Comparison of ENCODE assay signal across 9 mouse cellular contexts in genomic region chr8:77276827-77277226, GRCm38 (mm10).
A peak's percentile ranks its signal among the peaks of the same experiment; 100 is the strongest.
DNase-seq lines count a peak whose midpoint lies in the region; ATAC-seq lines count a peak whose summit lies in the region.
"Had no signal": no experiment of that assay in that cellular context is flagged by ENCODE, and none has a peak within 500 bp of the region (broad histone marks: within the 10 kb centered on the region; RNA-seq: fewer than 3 reads in every experiment).

No protein-coding gene starts in this region.

- H3K4me2 ChIP-seq in stomach, embryonic 15.5 days = no peak overlapping the region
- no peak overlapping the region for H3K4me2 ChIP-seq in forebrain, embryonic 14.5 days (ENCODE audit: low read length)
- H3K4me2 ChIP-seq in midbrain, embryonic 13.5 days (replicated peaks) = no peak overlapping the region
- H3K4me2 ChIP-seq: liver, embryonic 15.5 days had no signal

- H3K27ac ChIP-seq in stomach, embryonic 15.5 days = no peak overlapping the region
- H3K27ac ChIP-seq in forebrain, embryonic 14.5 days (ENCODE audit: low read depth, low read length) = no peak overlapping the region
- no peak overlapping the region for H3K27ac ChIP-seq in midbrain, embryonic 13.5 days
- H3K27ac ChIP-seq: liver, embryonic 15.5 days had no signal

- H3K36me3 ChIP-seq in stomach, embryonic 15.5 days = peaks cover 3% of the 10 kb centered on the region; the same call in 1 of the 2 replicates
- H3K36me3 ChIP-seq in forebrain, embryonic 14.5 days (ENCODE audit: control insufficient read depth, insufficient read depth, low read length) = no peaks in the 10 kb centered on the region
- no peaks in the 10 kb centered on the region for H3K36me3 ChIP-seq in midbrain, embryonic 13.5 days
- H3K36me3 ChIP-seq: liver, embryonic 15.5 days had no signal

- 77% methylated on average over 10 of the region's 10 CpGs for WGBS in stomach, embryonic 15.5 days
- 85% methylated on average over 10 of the region's 10 CpGs for WGBS in forebrain, embryonic 14.5 days
- 90% methylated on average over 10 of the region's 10 CpGs for WGBS in midbrain, embryonic 13.5 days

- H3K4me1 ChIP-seq in stomach, embryonic 15.5 days = no peaks in the 10 kb centered on the region
- H3K4me1 ChIP-seq in forebrain, embryonic 14.5 days (ENCODE audit: control insufficient read depth, insufficient read depth, low read length) = no peaks in the 10 kb centered on the region
- H3K4me1 ChIP-seq in midbrain, embryonic 13.5 days (replicated peaks) = no peaks in the 10 kb centered on the region
- H3K4me1 ChIP-seq: liver, embryonic 15.5 days had no signal

- DNase-seq in ovary, postnatal 14 days (ENCODE audit: low spot score) = peak; percentile 24
- DNase-seq in ovary, postnatal 10 days (ENCODE audit: low spot score) = no peak
- peak; percentile 73 for DNase-seq in heart, adult 8-10 months (ENCODE audit: low spot score)
- DNase-seq in kidney, postnatal 14 days = peak; percentile 65
- no peak for DNase-seq in forebrain, embryonic 14.5 days (ENCODE audit: low spot score)
- no peak for DNase-seq in cerebellum, postnatal 14 days

- ATAC-seq in stomach, embryonic 15.5 days (ENCODE audit: insufficient read depth, low FRiP score, low read depth) = peak; percentile 43; the same call in 1 of the 2 replicates
- no peak for ATAC-seq in forebrain, embryonic 14.5 days
- no peak for ATAC-seq in midbrain, embryonic 13.5 days

- H3K4me3 ChIP-seq in stomach, embryonic 15.5 days (replicated peaks) = no peak overlapping the region
- H3K4me3 ChIP-seq in forebrain, embryonic 14.5 days (ENCODE audit: low read depth, low read length) = no peak overlapping the region
- H3K4me3 ChIP-seq in midbrain, embryonic 13.5 days (replicated peaks) = no peak overlapping the region
- H3K4me3 ChIP-seq: liver, embryonic 15.5 days had no signal

- H3K9me3 ChIP-seq in stomach, embryonic 15.5 days = no peaks in the 10 kb centered on the region
- no peaks in the 10 kb centered on the region for H3K9me3 ChIP-seq in forebrain, embryonic 14.5 days (replicated peaks; ENCODE audit: control insufficient read depth, low read length)
- no peaks in the 10 kb centered on the region for H3K9me3 ChIP-seq in midbrain, embryonic 13.5 days
- H3K9me3 ChIP-seq: liver, embryonic 15.5 days had no signal

- no peaks in the 10 kb centered on the region for H3K27me3 ChIP-seq in stomach, embryonic 15.5 days (replicated peaks)
- H3K27me3 ChIP-seq in forebrain, embryonic 14.5 days (replicated peaks; ENCODE audit: control insufficient read depth, insufficient read depth, low read length) = no peaks in the 10 kb centered on the region
- no peaks in the 10 kb centered on the region for H3K27me3 ChIP-seq in midbrain, embryonic 13.5 days
- H3K27me3 ChIP-seq: liver, embryonic 15.5 days had no signal

- no peak overlapping the region for H3K9ac ChIP-seq in stomach, embryonic 15.5 days
- no peak overlapping the region for H3K9ac ChIP-seq in forebrain, embryonic 14.5 days (ENCODE audit: low read length)
- H3K9ac ChIP-seq in midbrain, embryonic 13.5 days (replicated peaks) = no peak overlapping the region
- H3K9ac ChIP-seq: liver, embryonic 15.5 days had no signal

Comparison
In these comparisons a context has a peak if more than half of its experiments do, and no peak if none do; other contexts are left out.
1. DNase-seq: peak in ovary, postnatal 14 days (single experiment), heart, adult 8-10 months (single experiment) and kidney, postnatal 14 days (single experiment); none in ovary, postnatal 10 days (single experiment), forebrain, embryonic 14.5 days (single experiment) and cerebellum, postnatal 14 days (0 of 2).